Mouse (Mus musculus) ES-Bruce4 (cell line): Measurements from ENCODE around the gene BC024978. TPM values are rescaled to one million over a fixed set of nuclear protein-coding genes. Genes with fewer than 3 reads are reported as not detected.

ENCODE experiments used
- H3K27ac ChIP-seq: 2 replicates; pipeline ENCODE4 v1.5.1; 2012; ENCODE audit warnings: low read length, inconsistent platforms; ENCODE audit not compliant: insufficient read depth
- H3K27me3 ChIP-seq: 2 replicates; pipeline ENCODE4 v1.6.1; 2012; ENCODE audit warnings: mild to moderate bottlenecking, low read length, inconsistent platforms; ENCODE audit not compliant: control insufficient read depth, poor library complexity, insufficient read depth, severe bottlenecking
- H3K36me3 ChIP-seq: 2 replicates; pipeline ENCODE4 v1.6.1; 2012; ENCODE audit warnings: inconsistent platforms, mild to moderate bottlenecking, low read length, moderate library complexity; ENCODE audit not compliant: control insufficient read depth, poor library complexity, insufficient read depth, severe bottlenecking
- H3K4me1 ChIP-seq: one replicate; pipeline ENCODE4 v1.8.1; 2011; ENCODE audit warnings: low read length; ENCODE audit not compliant: control insufficient read depth, insufficient read depth
- H3K4me3 ChIP-seq: 2 replicates; pipeline ENCODE4 v1.5.1; 2011; ENCODE audit warnings: low read depth, mild to moderate bottlenecking, low read length
- H3K9ac ChIP-seq: 2 replicates; pipeline ENCODE4 v1.6.1; 2012; ENCODE audit warnings: low read depth, mild to moderate bottlenecking, inconsistent platforms; ENCODE audit not compliant: poor library complexity, severe bottlenecking
- H3K9me3 ChIP-seq: replicated peaks from 2 replicates; pipeline ENCODE4 v1.6.1; 2012; ENCODE audit warnings: mild to moderate bottlenecking, low read length, inconsistent platforms; ENCODE audit not compliant: control insufficient read depth, poor library complexity, insufficient read depth, severe bottlenecking
- CTCF ChIP-seq: IDR thresholded peaks from one replicate; pipeline ENCODE4 v1.8.1; 2011; ENCODE audit warnings: low read depth, low read length
- EP300 ChIP-seq: IDR thresholded peaks from 2 replicates; pipeline ENCODE4 v1.6.1; 2011; ENCODE audit warnings: low read depth, low read length; ENCODE audit not compliant: insufficient read depth
- POLR2A ChIP-seq: IDR thresholded peaks from one replicate; pipeline ENCODE4 v1.8.1; 2011; ENCODE audit warnings: low read length; ENCODE audit not compliant: insufficient read depth
- polyA plus RNA-seq: library from polyadenylated mRNA; stranded (reverse); fragments of >200 nt; gene quantifications from 2 replicates; pipeline ENCODE4 v1.2.4, GENCODE M21; 2011; ENCODE audit warnings: low read depth; ENCODE audit not compliant: missing spikeins, insufficient read depth, insufficient read length

The BC024978 gene
- polyA plus RNA-seq, 1 experiment: 10.9 TPM

DNA sequence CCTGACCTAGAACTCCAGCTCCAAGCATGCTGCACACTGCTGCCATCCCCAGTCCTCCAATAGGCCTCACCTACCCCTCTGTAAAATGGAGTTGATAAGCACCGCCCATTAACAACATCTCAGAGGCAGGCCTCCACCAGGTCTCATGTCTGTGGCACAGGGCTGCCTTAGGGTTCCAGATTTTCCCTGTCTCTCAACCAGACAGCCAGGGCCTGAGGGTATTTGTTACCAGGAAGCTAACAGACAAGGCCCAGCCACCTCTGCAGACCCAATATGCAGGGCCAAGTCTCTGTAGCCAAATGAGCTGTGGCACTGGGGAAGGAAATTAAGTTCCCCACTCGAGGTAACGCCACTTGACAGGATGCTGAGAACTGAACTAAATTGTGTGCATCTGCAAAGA lies 34.7 kb upstream of the BC024978 start:
- TF ChIP-seq EP300: no peak
- no peak for TF ChIP-seq CTCF
- TF ChIP-seq POLR2A: no peak
- Histone ChIP-seq H3K36me3 (no peaks in the 10 kb centered on the region), H3K27me3 (no peaks in the 10 kb centered on the region), H3K4me3 (no peak overlapping the region), H3K9me3 (no peaks in the 10 kb centered on the region), H3K4me1 (peaks cover 3% of the 10 kb centered on the region), H3K9ac (no peak overlapping the region), H3K27ac (no peak overlapping the region)

DNA sequence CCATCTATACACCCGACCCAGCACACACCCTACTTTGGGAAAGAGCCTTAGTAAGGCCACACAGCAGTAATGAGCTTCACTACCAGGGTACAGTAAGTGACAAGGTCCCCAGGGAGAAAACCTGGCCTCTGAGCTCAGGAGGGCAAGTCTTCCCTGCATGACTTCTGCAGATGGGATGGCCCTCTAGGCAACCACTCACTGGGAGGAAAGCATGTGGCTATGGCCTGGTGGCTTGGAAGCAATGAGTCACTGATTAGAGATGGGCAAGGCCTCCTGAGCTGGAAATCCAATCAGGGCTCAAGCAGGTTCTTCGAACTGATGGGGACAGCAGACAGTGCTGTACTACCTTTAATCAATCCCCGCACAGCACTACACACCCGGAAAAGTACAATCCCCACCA lies 33.8 kb upstream of the BC024978 start:
- TF ChIP-seq CTCF (no peak), POLR2A (no peak), EP300 (no peak)
- Histone ChIP-seq H3K27me3 (no peaks in the 10 kb centered on the region), H3K4me1 (peaks cover 2% of the 10 kb centered on the region), H3K36me3 (no peaks in the 10 kb centered on the region), H3K9me3 (no peaks in the 10 kb centered on the region), H3K4me3 (no peak overlapping the region), H3K9ac (no peak overlapping the region), H3K27ac (no peak overlapping the region)

DNA sequence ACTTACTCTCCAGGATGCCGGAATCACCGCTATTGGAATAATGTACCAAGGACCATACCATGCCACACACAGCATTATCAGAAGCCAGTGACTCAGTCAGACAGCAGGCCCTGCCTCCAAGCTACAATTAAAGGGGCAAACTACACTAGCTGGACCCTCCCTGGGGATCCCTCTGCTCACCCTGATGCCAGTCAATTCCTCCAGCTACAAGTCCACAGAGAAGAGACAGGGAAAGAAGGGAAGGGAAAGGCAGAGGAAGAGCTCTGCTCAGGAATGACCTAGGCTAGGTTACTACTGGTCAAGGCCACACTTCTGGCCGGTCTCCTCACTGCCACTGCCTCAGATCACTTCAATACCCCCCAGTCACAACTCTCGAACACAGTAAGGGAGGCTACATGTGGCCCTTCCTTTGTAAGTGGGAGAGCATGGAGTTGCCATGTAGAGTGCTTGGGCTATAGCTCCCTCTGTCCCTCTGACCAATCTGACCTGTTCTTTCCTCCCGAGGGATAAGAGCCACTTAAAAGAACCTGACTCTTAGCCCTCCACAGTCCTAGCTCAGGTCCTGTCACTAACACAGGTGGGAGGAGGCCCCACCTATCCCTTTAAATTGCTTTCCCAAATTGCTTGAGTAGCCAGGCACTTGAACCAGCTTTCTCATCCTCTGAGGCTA lies 32.7 kb upstream of the BC024978 start:
- no peaks in the 10 kb centered on the region for H3K27me3 ChIP-seq
- peaks cover 2% of the 10 kb centered on the region for H3K4me1 ChIP-seq
- no peak overlapping the region for H3K27ac ChIP-seq
- H3K9ac ChIP-seq: no peak overlapping the region
- H3K36me3 ChIP-seq: no peaks in the 10 kb centered on the region
- H3K9me3 ChIP-seq: no peaks in the 10 kb centered on the region
- TF ChIP-seq POLR2A: no peak
- TF ChIP-seq CTCF: no peak
- TF ChIP-seq EP300: no peak
- H3K4me3 ChIP-seq: no peak overlapping the region

DNA sequence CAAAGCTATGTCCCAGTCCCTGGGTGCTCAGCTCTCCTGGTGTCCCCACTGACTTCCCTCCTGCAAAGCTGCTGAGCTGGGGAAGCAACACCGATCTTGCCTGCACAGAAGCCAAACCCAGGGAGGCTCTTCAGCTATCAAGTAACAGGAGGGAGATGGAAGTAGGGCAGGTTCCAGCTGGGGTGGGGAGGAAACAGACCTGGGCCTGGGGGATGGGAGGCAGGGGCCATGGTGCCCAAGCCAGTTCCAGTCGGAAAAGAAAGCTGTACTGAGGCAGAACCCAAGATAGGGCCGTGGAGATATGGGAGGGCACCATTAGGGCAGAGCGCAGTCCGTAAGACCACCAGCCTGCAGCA lies 32.2 kb upstream of the BC024978 start:
- Histone ChIP-seq H3K9ac (no peak overlapping the region), H3K36me3 (no peaks in the 10 kb centered on the region), H3K27me3 (no peaks in the 10 kb centered on the region), H3K4me1 (peaks cover 2% of the 10 kb centered on the region), H3K27ac (no peak overlapping the region), H3K4me3 (no peak overlapping the region), H3K9me3 (no peaks in the 10 kb centered on the region)
- no peak for TF ChIP-seq POLR2A

DNA sequence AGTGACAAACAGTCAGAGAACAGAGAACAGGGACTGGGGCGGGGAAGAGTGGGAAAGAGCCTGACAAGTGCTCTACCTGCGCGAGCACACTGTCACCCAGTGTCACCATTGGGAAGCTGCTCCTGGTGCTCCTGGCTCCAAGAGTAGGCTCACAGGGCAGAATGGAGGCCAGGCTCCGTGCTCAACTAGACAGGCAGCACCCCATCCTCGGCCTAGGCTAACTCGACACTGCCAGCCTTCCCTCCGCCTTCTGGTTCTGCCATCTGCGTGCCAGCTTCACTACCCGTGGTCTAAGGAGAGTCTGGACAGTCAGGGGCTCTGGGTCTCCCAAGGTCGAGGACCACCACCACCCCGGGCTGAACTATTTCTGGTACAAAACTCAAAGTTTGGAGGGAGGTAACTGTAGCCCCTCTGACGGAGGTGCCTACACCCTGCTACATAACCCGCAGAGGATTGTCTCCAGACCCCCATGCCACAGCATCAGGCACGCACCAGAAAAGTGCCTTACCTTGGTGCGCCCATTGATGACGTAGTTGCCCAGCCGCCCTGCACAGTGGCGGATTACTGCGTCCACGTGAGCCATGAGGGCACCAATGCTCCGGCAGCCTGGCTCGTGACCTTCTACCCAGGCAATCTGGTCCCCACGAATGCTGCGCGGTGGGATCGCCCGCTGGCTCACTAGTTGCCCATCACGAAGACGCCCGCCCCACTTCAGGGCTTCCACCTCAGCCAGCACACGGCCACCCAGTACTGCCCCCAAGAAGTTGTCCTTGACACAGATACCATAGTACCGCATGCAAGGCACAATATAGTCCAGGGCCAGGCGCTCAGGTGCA lies 31.3 kb upstream of the BC024978 start:
- peak overlapping the region; percentile 82 for H3K9ac ChIP-seq
- H3K36me3 ChIP-seq: no peaks in the 10 kb centered on the region
- peak overlapping the region; percentile 97 for H3K4me3 ChIP-seq
- no peaks in the 10 kb centered on the region for H3K9me3 ChIP-seq
- TF ChIP-seq CTCF: no peak
- H3K27ac ChIP-seq: no peak overlapping the region
- H3K27me3 ChIP-seq: no peaks in the 10 kb centered on the region
- H3K4me1 ChIP-seq: peaks cover 2% of the 10 kb centered on the region

DNA sequence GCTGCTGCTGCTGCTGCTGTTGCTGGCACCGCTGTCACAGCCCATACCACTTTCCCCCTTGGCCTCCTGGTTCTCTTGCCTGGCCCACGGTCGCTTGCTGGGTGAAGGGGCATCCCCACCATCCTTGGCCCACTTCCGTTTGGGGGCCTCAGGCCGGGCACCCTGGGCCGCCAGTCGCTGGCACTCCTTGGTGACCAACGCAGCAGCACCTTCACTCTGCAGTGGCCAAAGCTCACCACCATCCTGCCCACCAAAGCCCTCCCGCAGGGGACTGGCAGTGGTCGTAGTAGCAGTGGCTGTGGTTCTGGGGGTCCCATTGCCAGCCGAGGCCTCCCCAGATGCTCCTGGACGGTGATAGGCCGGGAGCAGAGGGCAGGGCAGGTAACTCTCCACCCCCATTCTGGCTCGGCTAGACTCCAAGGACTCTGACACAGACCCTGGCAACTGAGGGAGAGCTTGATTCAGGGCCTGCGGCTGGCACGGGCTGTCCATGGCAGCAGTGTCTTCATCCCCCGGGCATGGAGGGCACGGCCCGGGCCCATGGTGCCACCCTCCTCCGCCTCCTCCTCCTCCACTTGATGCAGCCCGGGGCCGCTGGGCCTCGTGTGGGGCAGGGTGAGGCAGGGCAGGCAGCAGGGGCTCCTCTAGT lies 30.4 kb upstream of the BC024978 start:
- H3K27ac ChIP-seq: no peak overlapping the region
- peak overlapping the region; percentile 97 for H3K4me3 ChIP-seq
- no peaks in the 10 kb centered on the region for H3K27me3 ChIP-seq
- H3K9ac ChIP-seq: peak overlapping the region; percentile 82
- peaks cover 1% of the 10 kb centered on the region for H3K4me1 ChIP-seq
- no peak for TF ChIP-seq EP300
- TF ChIP-seq CTCF: no peak
- TF ChIP-seq POLR2A: no peak
- H3K36me3 ChIP-seq: no peaks in the 10 kb centered on the region
- H3K9me3 ChIP-seq: no peaks in the 10 kb centered on the region
